Mouse (Mus musculus) CH12.LX (cell line): Measurements from ENCODE around the gene Zbtb42.

Source experiments
- BHLHE40 ChIP-seq: IDR thresholded peaks from 2 replicates; pipeline ENCODE4 v1.6.1; 2011; ENCODE audit warnings: mild to moderate bottlenecking, low read depth, low read length, improper control_type of control experiment
- CTCF ChIP-seq, 2 experiments: IDR thresholded peaks in 1 of 2; conservative IDR thresholded peaks in 1 of 2; 2 replicates each; pipeline ENCODE4 v1.5.1; 2011 to 2012; ENCODE audit warnings: low read depth in 2 of 2, low read length in 2 of 2, improper control_type of control experiment in 1 of 2, inconsistent platforms in 1 of 2, mild to moderate bottlenecking in 1 of 2, moderate library complexity in 1 of 2
- EP300 ChIP-seq: IDR thresholded peaks from 2 replicates; pipeline ENCODE4 v1.6.1; 2011; ENCODE audit warnings: low read length, improper control_type of control experiment
- NELFE ChIP-seq: IDR thresholded peaks from 2 replicates; pipeline ENCODE4 v1.6.1; 2011; ENCODE audit warnings: low read depth, low read length, improper control_type of control experiment
- POLR2A ChIP-seq: IDR thresholded peaks from 2 replicates; pipeline ENCODE4 v1.6.1; 2011; ENCODE audit warnings: low read depth, mild to moderate bottlenecking, improper control_type of control experiment, low read length
- SMC3 ChIP-seq: IDR thresholded peaks from 2 replicates; pipeline ENCODE4 v1.6.1; 2011; ENCODE audit warnings: low read depth, low read length, improper control_type of control experiment
- USF1 ChIP-seq: IDR thresholded peaks from 2 replicates; pipeline ENCODE4 v1.6.1; 2014; ENCODE audit warnings: low read depth, mild to moderate bottlenecking, inconsistent platforms, low read length, improper control_type of control experiment
- ZC3H11A ChIP-seq: IDR thresholded peaks from 2 replicates; pipeline ENCODE4 v1.6.1; 2012; ENCODE audit warnings: low read depth, mild to moderate bottlenecking, inconsistent platforms, low read length, improper control_type of control experiment
- ZKSCAN1 ChIP-seq: IDR thresholded peaks from 2 replicates; pipeline ENCODE4 v1.6.1; 2012; ENCODE audit warnings: low read depth, inconsistent platforms, low read length, improper control_type of control experiment, borderline replicate concordance

GRCm38 (mm10) chr12:112661851-112662250 lies 16.8 kb upstream of the Zbtb42 start:
- TF ChIP-seq NELFE = no peak
- TF ChIP-seq USF1 = no peak
- TF ChIP-seq EP300 = no peak
- no peak for TF ChIP-seq BHLHE40
- no peak for TF ChIP-seq ZKSCAN1
- no peak for TF ChIP-seq CTCF (conservative IDR thresholded peaks at IDR 0.05 in 1 of 2, IDR thresholded peaks at IDR 0.05 in 1 of 2; ENCODE audit: low read depth in 2 of 2, low read length in 2 of 2)
- TF ChIP-seq SMC3 = no peak
- no peak for TF ChIP-seq ZC3H11A
- no peak for TF ChIP-seq POLR2A
